Mouse (Mus musculus) CH12.LX (cell line): ENCODE measurements around the gene Kctd3.

ENCODE experiments used
- CTCF ChIP-seq, 2 experiments: IDR thresholded peaks in 1 of 2; conservative IDR thresholded peaks in 1 of 2; 2 replicates each; pipeline ENCODE4 v1.5.1; 2011 to 2012; ENCODE audit warnings: low read depth in 2 of 2, low read length in 2 of 2, improper control_type of control experiment in 1 of 2, inconsistent platforms in 1 of 2, mild to moderate bottlenecking in 1 of 2, moderate library complexity in 1 of 2
- EP300 ChIP-seq: IDR thresholded peaks from 2 replicates; pipeline ENCODE4 v1.6.1; 2011; ENCODE audit warnings: low read length, improper control_type of control experiment
- JUN ChIP-seq: IDR thresholded peaks from 2 replicates; pipeline ENCODE4 v1.6.1; 2011; ENCODE audit warnings: low read depth, mild to moderate bottlenecking, low read length, improper control_type of control experiment, moderate library complexity; ENCODE audit not compliant: insufficient read depth
- MEF2A ChIP-seq: IDR thresholded peaks from 2 replicates; pipeline ENCODE4 v1.6.1; 2014; ENCODE audit warnings: low read depth, mild to moderate bottlenecking, inconsistent platforms, low read length, improper control_type of control experiment, borderline replicate concordance
- ZC3H11A ChIP-seq: IDR thresholded peaks from 2 replicates; pipeline ENCODE4 v1.6.1; 2012; ENCODE audit warnings: low read depth, mild to moderate bottlenecking, inconsistent platforms, low read length, improper control_type of control experiment

GRCm38 (mm10) chr1:189013587-189013921 is 5.9 kb upstream of the Kctd3 start:
- TF ChIP-seq MEF2A (no peak), EP300 (no peak), JUN (no peak), ZC3H11A (no peak), CTCF (conservative IDR thresholded peaks at IDR 0.05 in 1 of 2, IDR thresholded peaks at IDR 0.05 in 1 of 2; ENCODE audit: low read depth in 2 of 2, low read length in 2 of 2) (no peak)
